Mouse (Mus musculus): ENCODE measurements around the gene Nsmf. TPM values are rescaled to one million over a fixed set of nuclear protein-coding genes. Genes with fewer than 3 reads are reported as not detected.
A peak's percentile ranks its signal among the peaks of the same experiment; 100 is the strongest.

The Nsmf gene
- polyA plus RNA-seq (2012; rRNA removed): 69.1 and 78.2 TPM in 2 replicates

- Histone ChIP-seq H3K4me3 (ENCODE audit: control insufficient read depth, low read depth, low read length) (peak within 1 kb of the TSS; percentile 81), H3K36me3 (ENCODE audit: control insufficient read depth, insufficient read depth, low read length) (peaks cover 2% of the 10 kb centered on the region), H3K27me3 (ENCODE audit: control insufficient read depth, insufficient read depth, low read length) (no peaks in the 10 kb centered on the region), H3K27ac (ENCODE audit: control insufficient read depth, insufficient read depth, low read depth, low read length) (no peak within 1 kb of the TSS), H3K4me1 (ENCODE audit: control insufficient read depth, insufficient read depth, low read length) (peaks cover 16% of the 10 kb centered on the region)
- TF ChIP-seq POLR2A (IDR thresholded peaks at IDR 0.05; ENCODE audit: control insufficient read depth, low read depth, low read length) (peak; percentile 69), CTCF (IDR thresholded peaks at IDR 0.05; ENCODE audit: control insufficient read depth, insufficient read depth, insufficient replicate concordance, low read depth, low read length) (no peak)
These were observed at the start of gene Nsmf for GRCm38 (mm10) chr2:25054221-25055067. Gene Nsmf, plus strand, starts transcription at chr2:25054355.

- H3K27me3 ChIP-seq (ENCODE audit: control insufficient read depth, insufficient read depth, low read length): no peaks in the 10 kb centered on the region
- H3K4me1 ChIP-seq (ENCODE audit: control insufficient read depth, insufficient read depth, low read length): no peaks in the 10 kb centered on the region
- peaks cover 1% of the 10 kb centered on the region; the same call in 1 of the 2 replicates for H3K36me3 ChIP-seq (ENCODE audit: control insufficient read depth, insufficient read depth, low read length)
- no peak for TF ChIP-seq CTCF (IDR thresholded peaks at IDR 0.05; ENCODE audit: control insufficient read depth, insufficient read depth, insufficient replicate concordance, low read depth, low read length)
- H3K4me3 ChIP-seq (ENCODE audit: control insufficient read depth, low read depth, low read length): no peak overlapping the region
- H3K27ac ChIP-seq (ENCODE audit: control insufficient read depth, insufficient read depth, low read depth, low read length): no peak overlapping the region
These were observed 47.4 kb upstream of the Nsmf start for GRCm38 (mm10) chr2:25006767-25007166.

GRCm38 (mm10) chr2:25008250-25008649 is 45.9 kb upstream of the Nsmf start:
- Histone ChIP-seq H3K27ac (ENCODE audit: control insufficient read depth, insufficient read depth, low read depth, low read length) (no peak overlapping the region), H3K36me3 (ENCODE audit: control insufficient read depth, insufficient read depth, low read length) (peaks cover 1% of the 10 kb centered on the region; the same call in 1 of the 2 replicates), H3K4me1 (ENCODE audit: control insufficient read depth, insufficient read depth, low read length) (no peaks in the 10 kb centered on the region), H3K4me3 (ENCODE audit: control insufficient read depth, low read depth, low read length) (no peak overlapping the region), H3K27me3 (ENCODE audit: control insufficient read depth, insufficient read depth, low read length) (no peaks in the 10 kb centered on the region)
- TF ChIP-seq CTCF (IDR thresholded peaks at IDR 0.05; ENCODE audit: control insufficient read depth, insufficient read depth, insufficient replicate concordance, low read depth, low read length) (no peak), POLR2A (IDR thresholded peaks at IDR 0.05; ENCODE audit: control insufficient read depth, low read depth, low read length) (no peak)

- TF ChIP-seq CTCF (IDR thresholded peaks at IDR 0.05; ENCODE audit: control insufficient read depth, insufficient read depth, insufficient replicate concordance, low read depth, low read length) (no peak), POLR2A (IDR thresholded peaks at IDR 0.05; ENCODE audit: control insufficient read depth, low read depth, low read length) (no peak)
- H3K4me3 ChIP-seq (ENCODE audit: control insufficient read depth, low read depth, low read length): no peak overlapping the region
- H3K27ac ChIP-seq (ENCODE audit: control insufficient read depth, insufficient read depth, low read depth, low read length): no peak overlapping the region; the same call in 1 of the 2 replicates
- H3K4me1 ChIP-seq (ENCODE audit: control insufficient read depth, insufficient read depth, low read length): no peaks in the 10 kb centered on the region
- no peaks in the 10 kb centered on the region; the same call in 1 of the 2 replicates for H3K36me3 ChIP-seq (ENCODE audit: control insufficient read depth, insufficient read depth, low read length)
- no peaks in the 10 kb centered on the region for H3K27me3 ChIP-seq (ENCODE audit: control insufficient read depth, insufficient read depth, low read length)
These were observed 31.5 kb upstream of the Nsmf start for GRCm38 (mm10) chr2:25022678-25023077.

GRCm38 (mm10) chr2:25025109-25025508 is 29.0 kb upstream of the Nsmf start:
- no peak for TF ChIP-seq CTCF (IDR thresholded peaks at IDR 0.05; ENCODE audit: control insufficient read depth, insufficient read depth, insufficient replicate concordance, low read depth, low read length)
- no peak for TF ChIP-seq POLR2A (IDR thresholded peaks at IDR 0.05; ENCODE audit: control insufficient read depth, low read depth, low read length)

GRCm38 (mm10) chr2:25034994-25035393 is 19.2 kb upstream of the Nsmf start:
- no peaks in the 10 kb centered on the region for H3K27me3 ChIP-seq (ENCODE audit: control insufficient read depth, insufficient read depth, low read length)
- H3K4me3 ChIP-seq (ENCODE audit: control insufficient read depth, low read depth, low read length): no peak overlapping the region
- no peaks in the 10 kb centered on the region for H3K4me1 ChIP-seq (ENCODE audit: control insufficient read depth, insufficient read depth, low read length)
- H3K36me3 ChIP-seq (ENCODE audit: control insufficient read depth, insufficient read depth, low read length): no peaks in the 10 kb centered on the region; the same call in 1 of the 2 replicates
- H3K27ac ChIP-seq (ENCODE audit: control insufficient read depth, insufficient read depth, low read depth, low read length): no peak overlapping the region
- TF ChIP-seq CTCF (IDR thresholded peaks at IDR 0.05; ENCODE audit: control insufficient read depth, insufficient read depth, insufficient replicate concordance, low read depth, low read length): no peak
- no peak for TF ChIP-seq POLR2A (IDR thresholded peaks at IDR 0.05; ENCODE audit: control insufficient read depth, low read depth, low read length)

More at GRCm38 (mm10) chr2:25025109-25025508, 29.0 kb upstream of the Nsmf start:
- Histone ChIP-seq H3K4me3 (ENCODE audit: control insufficient read depth, low read depth, low read length) (no peak overlapping the region), H3K36me3 (ENCODE audit: control insufficient read depth, insufficient read depth, low read length) (peaks cover 4% of the 10 kb centered on the region), H3K27me3 (ENCODE audit: control insufficient read depth, insufficient read depth, low read length) (no peaks in the 10 kb centered on the region), H3K27ac (ENCODE audit: control insufficient read depth, insufficient read depth, low read depth, low read length) (no peak overlapping the region), H3K4me1 (ENCODE audit: control insufficient read depth, insufficient read depth, low read length) (no peaks in the 10 kb centered on the region)

- no peak overlapping the region for H3K27ac ChIP-seq (ENCODE audit: control insufficient read depth, insufficient read depth, low read depth, low read length)
- no peak for TF ChIP-seq CTCF (IDR thresholded peaks at IDR 0.05; ENCODE audit: control insufficient read depth, insufficient read depth, insufficient replicate concordance, low read depth, low read length)
- no peak for TF ChIP-seq POLR2A (IDR thresholded peaks at IDR 0.05; ENCODE audit: control insufficient read depth, low read depth, low read length)
- H3K27me3 ChIP-seq (ENCODE audit: control insufficient read depth, insufficient read depth, low read length): no peaks in the 10 kb centered on the region
- peaks cover 2% of the 10 kb centered on the region for H3K36me3 ChIP-seq (ENCODE audit: control insufficient read depth, insufficient read depth, low read length)
- no peak overlapping the region for H3K4me3 ChIP-seq (ENCODE audit: control insufficient read depth, low read depth, low read length)
- H3K4me1 ChIP-seq (ENCODE audit: control insufficient read depth, insufficient read depth, low read length): no peaks in the 10 kb centered on the region
These were observed 14.1 kb upstream of the Nsmf start for GRCm38 (mm10) chr2:25040089-25040488.

All from testis, adult 2 months (tissue).